Mouse (Mus musculus): ENCODE results near the gene Zfp316.

DNA sequence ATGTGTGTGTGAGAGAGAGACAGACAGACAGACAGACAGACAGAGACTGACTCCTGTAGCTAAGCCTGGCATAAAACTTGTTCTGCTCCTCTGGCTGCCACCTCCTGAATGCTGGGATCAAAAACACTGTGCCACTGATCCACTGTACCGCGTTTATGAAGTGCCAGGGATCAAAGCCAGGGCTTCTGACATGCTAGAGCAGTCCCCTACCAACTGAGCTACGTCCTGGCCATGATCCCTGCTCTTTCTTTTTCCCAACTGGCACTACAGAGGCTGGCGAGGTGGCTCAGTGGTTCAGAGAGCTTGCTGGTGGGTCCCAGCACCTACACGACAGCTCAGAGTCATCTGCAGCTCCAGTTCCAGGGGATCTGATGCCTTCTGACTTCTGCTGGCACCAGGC is 5.9 kb upstream of the Zfp316 start:
- no peak for TF ChIP-seq CTCF (IDR thresholded peaks at IDR 0.05; ENCODE audit: low read depth, low read length)
- no peak for TF ChIP-seq POLR2A (IDR thresholded peaks at IDR 0.05; ENCODE audit: extremely low read depth, insufficient read depth, low read length)
